Mouse (Mus musculus) urinary bladder, postnatal 36 days (tissue): ENCODE measurements around the gene Stoml1.

Source experiments
- DNase-seq, 2 experiments: peaks; one replicate each; pipeline ENCODE4 v3.0.0; 2022; ENCODE audit warnings: low spot score in 2 of 2, mixed read lengths in 1 of 2

Stoml1 gene

DNA sequence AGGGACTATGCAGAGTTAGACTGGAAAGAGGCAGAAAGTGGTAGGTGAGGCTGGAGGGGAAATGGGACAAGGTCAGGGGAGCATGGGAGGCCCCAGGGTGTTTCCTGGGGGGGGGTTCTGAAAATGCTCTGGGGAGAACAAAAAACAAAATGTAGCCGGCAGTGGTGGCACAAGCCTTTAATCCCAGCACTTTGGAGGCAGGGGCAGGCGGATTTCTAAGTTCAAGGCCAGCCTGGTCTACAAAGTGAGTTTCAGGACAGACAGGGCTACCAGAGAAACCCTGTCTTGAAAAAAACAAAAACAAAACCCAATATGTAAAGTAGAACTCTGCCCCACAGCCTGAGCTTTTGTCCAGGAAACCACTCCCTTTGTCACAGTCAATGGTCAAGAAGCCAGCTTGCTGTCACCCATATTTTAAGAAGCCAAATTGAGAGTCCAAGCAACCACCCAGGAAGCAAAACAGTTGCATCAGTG is 19.1 kb downstream of the Stoml1 start:
- no peak for DNase-seq

DNA sequence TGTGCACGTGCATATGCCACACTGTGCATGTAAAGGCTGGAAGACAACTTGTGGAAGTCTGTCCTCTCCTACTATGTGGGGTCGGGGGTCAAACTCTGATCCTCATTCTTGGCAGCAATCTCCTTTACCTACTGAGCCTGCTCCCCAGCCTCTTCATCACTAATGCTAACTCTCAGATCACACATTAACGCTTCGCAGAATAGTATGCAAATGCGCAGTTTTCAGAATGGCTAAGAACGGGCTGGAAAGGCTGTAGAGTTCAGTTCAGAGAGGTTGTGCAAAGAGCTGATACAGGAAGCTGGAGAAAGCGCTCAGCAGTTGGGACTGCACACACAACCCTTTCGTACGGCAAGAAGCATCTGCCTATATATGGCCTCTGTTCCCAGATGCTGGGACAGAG is 19.9 kb downstream of the Stoml1 start:
- DNase-seq, result no peak

DNA sequence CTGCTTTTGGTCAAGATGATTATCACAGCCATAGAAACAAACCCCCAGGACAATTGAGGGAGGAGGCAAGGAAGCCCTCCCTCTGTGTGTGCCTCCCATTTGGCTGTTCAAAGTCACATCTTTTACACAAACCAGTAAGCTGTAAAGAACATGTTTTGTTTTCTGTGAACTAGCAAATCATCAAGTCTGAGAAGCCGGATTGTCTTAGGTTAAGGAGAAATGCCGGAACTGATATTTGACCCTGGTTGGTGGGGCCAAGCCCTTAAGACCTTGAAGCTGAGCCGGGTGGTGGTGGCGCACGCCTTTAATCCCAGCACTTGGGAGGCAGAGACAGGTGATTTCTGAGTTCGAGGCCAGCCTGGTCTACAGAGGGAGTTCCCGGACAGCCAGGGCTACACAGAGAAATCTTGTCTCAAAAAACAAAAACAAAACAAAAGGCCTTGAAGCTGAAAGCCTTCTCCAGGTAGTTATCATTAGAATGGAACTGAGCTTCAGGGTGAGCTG is 21.2 kb downstream of the Stoml1 start:
- DNase-seq, result no peak

DNA sequence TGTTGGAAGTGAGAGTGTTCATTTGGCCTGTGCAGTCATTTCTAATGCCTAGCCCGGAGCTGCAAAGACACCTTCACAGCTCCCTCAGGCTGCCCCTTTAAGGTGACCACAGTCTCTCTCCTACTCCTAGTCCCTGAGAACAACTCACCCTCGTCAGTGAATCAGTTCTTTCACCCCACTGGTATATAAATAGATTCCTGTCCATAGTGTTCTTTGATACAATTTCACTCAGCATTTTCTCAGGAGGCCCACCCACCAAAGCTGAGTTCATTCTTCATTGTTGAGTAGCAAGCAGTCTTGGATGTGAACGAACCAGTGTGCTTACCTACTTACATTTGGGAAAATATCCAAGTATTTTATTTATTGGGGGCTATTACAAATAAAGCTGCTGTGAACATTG is 21.7 kb downstream of the Stoml1 start:
- DNase-seq, result no peak

DNA sequence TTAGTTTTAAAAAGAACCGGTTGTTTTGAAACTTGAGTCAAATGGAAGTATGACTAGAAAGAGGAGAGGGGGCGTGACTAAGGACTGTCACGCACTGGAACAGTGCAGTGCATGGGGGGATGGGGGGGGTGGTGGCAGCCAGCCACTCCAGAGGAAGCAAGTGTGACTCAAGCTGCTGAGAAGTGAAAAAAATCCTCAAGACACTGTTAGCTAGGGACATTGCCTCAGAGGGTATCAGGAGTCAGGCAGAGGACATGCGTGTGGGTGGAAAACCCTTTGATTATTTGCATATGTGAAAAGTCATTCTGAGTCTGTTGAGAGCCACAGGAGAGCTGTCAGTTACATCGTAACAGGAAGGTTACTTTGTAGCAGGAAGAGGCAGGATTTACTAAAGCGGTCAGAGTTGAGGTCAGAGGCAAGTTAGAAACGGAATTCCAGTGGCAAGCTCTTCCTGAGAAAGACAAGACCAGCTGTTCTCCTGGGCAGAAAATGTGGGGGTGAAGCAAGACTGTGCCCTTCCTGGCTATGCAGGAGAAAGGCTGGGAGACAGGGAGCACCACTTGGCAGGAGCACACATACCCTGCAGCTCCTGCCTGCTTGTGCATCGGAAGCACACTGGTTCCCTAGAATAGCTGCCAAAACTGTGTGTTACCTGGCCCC is 22.3 kb downstream of the Stoml1 start:
- DNase-seq, result peak in 1 of 2 experiments; percentile 43

DNA sequence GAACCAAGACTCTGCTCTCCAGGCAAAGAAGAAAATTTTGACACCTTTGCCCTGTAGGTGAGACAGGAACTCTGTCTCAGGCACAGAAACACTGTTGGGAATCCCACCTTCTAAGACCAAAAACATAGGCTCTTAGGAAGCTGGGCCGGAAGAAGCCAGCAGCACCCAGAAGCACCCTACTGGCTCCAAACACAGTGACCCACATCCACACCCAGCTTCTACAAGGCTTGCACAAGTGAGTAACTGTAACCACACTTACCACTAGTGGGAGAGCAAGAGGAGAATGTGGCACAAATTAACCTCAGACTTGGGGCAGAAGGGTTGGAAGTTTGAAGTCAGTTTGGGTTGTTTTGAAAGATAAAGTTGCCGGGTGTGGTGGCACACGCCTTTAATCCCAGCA is 22.8 kb downstream of the Stoml1 start:
- no peak for DNase-seq

DNA sequence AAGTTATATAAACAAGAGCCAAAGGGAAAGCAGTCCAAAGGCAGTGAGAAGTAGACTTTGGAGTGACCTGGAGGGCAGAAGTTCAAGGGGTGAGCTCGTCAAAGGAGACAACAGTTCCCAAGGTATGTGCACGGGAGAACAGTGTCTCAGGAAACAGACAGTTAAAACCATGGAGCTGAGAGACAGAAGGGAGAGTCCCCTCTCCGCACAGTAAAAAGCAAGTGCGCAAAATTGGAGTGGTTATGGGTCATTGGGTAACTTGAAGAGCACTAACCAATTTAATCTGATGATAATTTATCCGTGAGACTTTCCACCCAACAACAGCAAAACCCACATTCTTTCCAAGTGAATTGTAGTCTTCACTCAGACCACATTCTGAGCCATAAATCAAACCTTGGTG is 23.4 kb downstream of the Stoml1 start:
- DNase-seq, result no peak

DNA sequence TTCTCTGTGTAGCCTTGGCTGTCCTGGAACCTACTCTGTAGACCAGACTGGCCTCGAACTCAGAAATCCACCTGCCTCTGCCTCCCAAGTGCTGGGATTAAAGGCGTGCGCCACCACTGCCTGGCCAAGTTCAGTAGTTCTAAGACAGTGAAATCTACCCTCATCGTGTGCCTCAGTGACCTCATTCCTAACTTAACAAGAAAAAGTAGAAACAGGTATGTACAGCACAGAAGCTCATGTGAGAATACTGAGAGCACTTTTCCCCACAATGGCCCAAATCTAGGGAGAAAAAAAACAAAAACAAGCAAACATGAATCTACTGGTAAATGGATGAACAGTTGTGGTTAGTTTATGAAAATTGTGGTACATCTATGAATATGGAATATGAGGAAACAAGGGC is 25.3 kb downstream of the Stoml1 start:
- DNase-seq, result no peak

DNA sequence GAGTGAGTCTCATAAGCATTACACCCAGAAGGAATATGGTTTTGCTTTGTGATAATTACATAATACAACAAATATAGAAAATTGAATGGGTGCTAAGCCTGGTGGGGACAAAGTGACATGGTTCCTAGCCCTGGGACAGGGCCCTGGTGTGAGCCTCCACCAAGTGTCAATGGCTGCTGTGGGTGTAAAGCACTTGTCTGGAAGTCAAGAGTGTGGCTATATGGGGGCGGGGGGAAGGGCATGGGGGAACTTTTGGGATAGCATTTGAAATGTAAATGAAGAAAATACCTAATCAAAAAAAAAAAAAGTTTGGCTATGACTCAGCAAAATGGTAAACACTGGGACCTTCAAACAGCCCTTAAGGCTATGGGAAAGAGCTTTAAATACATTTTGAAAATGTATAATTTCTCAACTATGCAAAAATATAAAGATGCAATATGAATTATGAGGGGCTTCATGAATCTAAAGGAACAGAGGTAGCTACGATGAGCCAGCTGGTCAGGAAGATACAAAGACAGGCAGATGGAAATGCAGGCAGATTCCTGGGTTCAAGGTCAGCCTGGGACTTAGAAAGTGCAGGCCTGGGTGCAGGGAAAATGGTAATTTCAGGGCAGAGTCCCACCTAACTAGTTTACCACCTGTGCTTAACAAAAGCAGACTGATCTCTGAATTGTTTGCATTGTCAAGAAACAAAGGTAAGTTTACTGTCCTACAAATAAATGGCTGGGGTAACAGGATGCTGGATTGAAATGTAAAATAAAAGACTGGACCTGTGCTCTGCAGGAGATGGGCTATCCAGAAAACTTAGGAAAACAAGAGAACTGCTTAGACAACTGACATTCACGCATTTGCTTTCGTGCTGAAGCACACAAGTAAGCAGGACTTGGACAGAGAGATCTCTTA is 26.1 kb downstream of the Stoml1 start:
- DNase-seq, result no peak

DNA sequence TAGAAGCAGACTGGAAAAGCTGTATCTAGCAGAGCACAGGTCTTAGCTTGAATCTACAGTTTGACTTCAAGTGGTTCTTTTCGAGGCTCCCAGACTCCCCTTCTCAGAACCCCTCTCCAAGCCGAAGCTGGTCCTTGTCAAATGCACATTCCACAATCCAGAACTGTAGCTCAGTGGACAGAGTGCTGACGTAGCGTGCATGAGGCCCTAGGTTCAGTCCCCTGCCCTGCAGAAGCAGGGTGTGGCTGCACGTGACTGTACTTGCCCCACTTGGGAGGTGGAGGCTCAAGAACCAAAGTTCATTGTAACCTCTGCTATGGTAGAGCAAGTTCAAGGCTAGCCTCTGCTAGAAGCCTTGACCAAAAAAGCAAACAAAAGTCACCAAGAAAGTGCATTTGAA is 26.8 kb downstream of the Stoml1 start:
- DNase-seq, result no peak

DNA sequence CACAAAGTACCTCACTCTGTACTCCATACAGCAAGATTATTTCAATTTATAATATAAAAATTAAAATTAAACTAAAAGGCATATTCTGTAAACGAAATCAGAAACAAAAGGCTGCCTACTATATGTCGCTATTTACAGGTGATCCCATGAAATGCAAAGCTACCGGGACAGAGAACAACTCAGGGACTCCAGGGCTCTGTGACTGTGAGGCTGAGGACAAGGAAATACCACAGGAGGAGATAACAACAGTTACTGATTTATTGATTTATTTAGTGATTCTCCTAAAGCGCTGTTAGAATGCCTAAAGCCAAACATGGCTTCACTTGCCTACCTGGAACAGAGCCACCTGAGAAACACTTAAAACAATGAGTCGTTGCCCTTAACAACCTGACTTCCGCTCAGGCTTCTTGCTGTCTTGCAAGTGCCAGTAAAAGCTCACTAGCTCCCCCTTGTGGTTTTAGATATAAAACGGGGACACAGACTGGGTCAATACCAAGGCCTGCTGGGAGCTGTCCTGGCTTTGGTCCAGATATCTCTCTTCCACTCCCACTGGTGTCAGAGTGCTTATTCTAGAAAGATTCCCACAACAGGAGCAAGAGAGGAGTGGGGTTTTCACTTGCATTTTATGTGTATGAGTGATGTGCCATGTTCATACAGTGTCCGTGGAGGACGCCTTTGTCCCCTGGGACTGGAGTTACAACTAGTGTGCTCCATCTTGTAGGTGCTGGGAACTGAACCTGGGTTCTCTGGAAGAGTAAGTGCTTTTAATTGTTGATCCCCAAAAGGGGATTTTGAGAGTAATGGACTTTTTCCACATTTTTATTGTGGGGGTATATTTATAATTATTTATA is 27.5 kb downstream of the Stoml1 start:
- DNase-seq, result peak; percentile 35 to 56

DNA sequence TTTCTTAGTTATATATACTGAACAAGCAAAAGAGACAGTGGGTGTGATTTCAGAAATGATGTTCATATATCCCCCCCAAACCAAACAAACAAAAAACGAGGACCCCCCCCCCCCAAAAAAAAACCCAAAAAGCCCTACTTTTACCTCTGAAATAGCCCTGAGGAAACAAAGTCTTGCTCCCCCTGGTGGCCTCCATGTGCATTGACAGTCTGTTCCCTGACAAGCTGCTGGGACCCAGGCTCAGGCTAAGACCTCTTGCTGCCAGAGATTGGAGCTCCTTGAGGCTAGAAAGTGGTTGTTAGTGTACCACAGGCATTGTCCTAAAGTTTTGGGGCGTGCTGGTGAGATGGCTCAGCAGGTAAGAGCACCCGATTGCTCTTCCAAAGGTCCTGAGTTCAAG is 28.6 kb downstream of the Stoml1 start:
- DNase-seq, result no peak

DNA sequence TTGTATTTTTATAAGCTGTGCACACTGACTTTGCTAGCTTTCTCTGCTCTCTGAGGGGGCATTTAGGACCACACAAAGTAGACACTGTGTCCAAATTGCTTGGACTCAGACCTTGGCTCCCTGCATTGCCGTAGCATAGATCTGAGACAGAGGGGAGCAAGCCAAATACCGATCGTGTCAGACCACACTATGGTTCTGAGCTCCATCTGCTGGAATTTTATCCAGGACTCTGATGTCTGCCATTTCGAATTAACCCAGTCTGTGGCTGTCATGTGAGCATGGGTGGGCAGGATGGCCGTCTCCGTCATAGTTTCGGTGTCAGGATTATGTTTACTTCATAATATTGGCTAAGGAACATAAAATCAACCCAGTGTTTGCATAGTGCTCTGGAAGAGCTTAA is 30.5 kb downstream of the Stoml1 start:
- no peak for DNase-seq

DNA sequence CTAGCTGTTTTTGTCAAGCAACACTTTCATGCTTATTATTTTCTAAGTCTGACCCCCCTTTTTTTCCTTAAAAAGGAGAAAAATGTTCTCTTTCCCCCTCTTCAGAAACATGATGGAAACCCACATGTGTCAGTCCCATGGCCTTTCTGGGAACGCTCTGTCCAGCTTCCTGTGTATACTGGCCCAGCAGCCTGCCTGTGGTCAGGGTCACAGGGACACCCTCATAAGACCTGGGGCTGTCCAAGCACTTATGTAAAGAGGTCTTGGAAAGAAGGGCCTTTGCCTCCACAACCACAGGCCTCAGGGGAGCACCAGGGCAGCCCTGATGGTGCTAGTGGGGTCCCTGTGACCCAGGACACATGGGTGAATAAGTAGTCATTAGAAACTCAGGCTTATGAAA is 36.1 kb downstream of the Stoml1 start:
- no peak for DNase-seq

DNA sequence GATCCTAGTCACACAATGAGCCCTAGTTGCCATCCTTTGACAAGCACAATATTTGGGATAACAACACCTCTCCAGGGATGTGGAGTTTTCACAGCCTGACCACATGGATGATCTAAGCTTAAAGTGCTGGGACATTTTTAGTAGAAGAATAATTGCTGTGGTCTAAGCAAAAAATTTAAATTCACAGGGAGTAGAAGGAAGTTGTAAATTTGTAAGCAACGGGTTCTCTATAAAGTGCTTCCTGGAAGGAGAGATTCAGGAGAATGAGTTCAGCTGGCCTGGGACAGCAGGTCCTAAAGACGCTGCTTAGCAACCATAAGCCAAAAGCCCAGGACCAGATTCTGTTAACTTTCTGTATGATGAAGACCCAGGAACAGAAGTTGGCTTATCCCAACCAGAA is 36.9 kb downstream of the Stoml1 start:
- DNase-seq, result no peak

DNA sequence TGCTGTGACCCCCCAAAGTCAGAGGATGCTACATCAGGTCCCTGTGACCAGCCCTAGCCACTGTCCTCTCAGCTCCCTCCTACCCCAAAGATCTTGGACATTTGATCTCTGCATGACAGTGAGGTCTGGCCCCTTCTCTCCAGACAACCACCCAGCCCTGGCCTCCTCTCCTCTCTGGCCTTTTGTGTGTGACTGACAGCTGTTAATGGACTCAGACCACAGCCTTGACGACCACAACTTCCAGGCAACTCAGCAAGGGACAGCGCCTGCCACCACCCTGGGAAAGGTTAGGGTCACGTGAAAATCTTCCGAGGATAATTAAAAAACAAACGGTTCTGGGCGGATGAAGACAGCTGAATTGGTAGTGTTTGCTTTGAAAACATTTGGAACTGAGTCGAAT is 41.6 kb downstream of the Stoml1 start:
- DNase-seq, result no peak

DNA sequence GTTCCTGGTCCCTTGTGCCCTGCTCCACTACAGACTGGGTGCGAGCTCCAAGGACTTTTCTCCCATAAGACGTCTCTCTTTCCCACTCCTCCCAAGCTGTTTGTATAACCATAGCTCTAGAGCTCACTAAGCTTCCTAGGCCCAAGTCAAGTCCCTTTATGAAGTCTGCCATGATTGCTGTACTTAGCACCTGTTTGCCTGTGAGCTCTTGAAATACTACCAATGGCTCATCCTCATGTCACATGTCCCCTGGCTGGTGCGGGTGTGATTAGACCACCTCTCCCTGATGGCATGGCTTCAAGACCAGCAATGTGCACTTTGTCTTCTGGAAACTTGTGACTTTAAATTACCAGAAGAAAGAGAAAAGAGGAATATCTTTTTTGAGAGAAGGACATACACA is 42.4 kb downstream of the Stoml1 start:
- no peak for DNase-seq

DNA sequence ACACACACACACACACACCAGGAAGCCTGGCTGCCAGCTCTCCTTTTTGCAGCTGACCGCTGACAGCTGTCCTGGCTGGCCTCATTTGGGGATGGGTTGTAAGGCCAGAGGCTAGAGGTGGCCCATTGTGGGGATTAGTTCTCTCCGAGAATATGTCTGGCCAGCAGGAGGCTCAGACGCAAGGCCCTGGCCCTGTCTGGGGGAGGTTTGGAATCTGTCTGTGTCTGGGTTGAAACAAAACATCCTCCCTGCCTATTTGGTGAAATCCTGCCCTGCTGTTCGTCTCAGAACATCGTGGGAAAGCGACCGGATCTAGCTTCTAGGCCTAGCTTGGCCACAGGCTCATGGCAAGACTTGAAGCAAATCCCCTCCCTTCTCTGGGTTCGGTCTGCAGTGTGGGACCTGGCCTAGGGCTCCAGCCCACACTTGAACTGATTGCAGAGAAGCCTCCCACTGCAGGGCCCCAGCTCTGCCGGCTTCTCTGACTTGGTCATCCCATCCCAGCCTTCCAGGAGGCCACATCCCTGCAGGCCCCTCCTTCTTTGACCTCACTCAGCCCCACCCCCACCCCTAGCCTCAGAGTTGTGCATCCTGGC is 42.9 kb downstream of the Stoml1 start:
- peak; percentile 21 to 44 for DNase-seq

DNA sequence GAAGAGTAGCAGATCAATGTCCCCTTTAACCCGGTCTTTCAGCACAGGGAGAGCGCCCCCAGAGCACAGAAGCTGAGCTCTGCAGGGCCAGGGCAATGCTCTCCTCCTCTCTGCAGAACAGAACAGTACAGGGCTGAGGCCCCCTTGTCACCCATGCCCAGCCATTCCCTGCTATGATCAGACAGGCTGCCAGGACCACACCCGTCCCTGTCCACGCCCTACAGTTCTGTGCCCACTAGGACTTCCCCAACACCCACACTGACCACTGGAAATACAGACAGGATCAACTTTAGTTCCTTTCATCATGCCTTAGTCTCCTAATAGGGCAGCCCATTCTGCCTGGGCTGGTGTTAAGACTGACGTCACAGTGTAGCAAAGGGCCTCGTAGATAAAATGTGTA is 44.1 kb downstream of the Stoml1 start:
- DNase-seq, result no peak

DNA sequence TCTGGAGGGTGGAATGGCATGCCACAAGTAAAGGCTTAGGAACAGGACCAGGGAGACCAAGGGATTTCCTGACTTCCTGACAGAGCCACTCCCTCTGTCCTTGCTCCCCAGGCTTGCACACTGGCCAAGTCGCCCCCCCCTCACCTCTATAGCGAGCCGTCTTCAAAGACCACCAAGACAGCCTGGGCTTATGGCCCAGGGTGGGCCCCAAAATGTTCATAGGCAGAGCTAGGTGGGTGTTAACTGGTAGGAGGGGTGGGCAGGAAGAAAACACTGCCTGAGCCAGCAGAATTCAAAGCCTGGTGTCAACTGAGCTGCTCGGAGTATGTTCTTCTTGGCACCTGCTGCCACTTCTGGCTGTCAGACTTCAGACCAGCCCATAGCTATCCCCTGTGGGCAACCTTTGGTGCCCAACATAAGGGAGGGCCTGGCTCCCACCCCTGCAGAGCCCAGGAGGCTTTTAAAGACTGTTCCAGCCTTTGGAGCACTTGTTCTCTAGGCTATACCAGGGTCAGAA is 45.1 kb downstream of the Stoml1 start:
- DNase-seq, result no peak

DNA sequence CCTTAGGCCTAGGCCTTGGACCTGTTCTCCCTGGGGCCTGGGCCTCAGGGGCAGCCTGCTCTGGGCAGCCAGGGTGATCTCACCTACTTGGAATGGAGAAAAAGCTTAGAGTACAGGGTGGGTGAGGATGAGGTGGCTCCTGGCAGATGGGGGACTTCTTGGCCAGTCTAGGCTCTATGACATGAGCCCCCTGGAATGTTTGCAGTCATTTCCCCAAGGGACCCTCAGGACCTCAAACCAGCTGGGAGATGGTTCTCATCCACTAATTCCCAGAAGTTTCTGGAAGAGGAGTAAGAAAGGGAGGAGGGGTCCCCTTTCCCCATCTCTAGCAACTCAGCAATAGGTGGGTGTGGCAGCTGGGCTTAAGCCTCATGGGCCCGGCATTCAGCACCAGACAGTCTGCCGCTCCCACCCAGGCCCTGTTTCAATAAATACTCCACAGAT is 46.4 kb downstream of the Stoml1 start:
- no peak for DNase-seq
